Mouse (Mus musculus) heart, embryonic 14.5 days (tissue): ENCODE results near the gene Stx7. TPM values are rescaled to one million over a fixed set of nuclear protein-coding genes. Genes with fewer than 3 reads are reported as not detected.

Source experiments
- ATAC-seq: fragments of 200-750 bp; cut with Nextera tagmentation; 2 replicates; pipeline ENCODE4 v1.8.0; 2017; ENCODE audit warnings: low read depth, moderate TSS enrichment; ENCODE audit not compliant: insufficient number of reproducible peaks, insufficient read depth, low FRiP score
- H3K27ac ChIP-seq, 2 experiments: fragments of 200-500 bp in 1 of 2; fragments of 300-500 bp in 1 of 2; sonication (generic) in 1 of 2; replicated peaks in 1 of 2; 2 replicates each; pipeline ENCODE4 v1.5.1; 2012 to 2014; ENCODE audit warnings: low read depth in 2 of 2, low read length in 2 of 2, control low read depth in 1 of 2, mild to moderate bottlenecking in 1 of 2, mixed read lengths in 1 of 2; ENCODE audit not compliant: control insufficient read depth in 1 of 2, insufficient read depth in 1 of 2
- H3K27me3 ChIP-seq: fragments of 300-500 bp; sonication (generic); 2 replicates; pipeline ENCODE4 v1.6.1; 2014; ENCODE audit warnings: mild to moderate bottlenecking, low read length, control low read depth; ENCODE audit not compliant: control insufficient read depth, insufficient read depth
- H3K36me3 ChIP-seq: fragments of 300-500 bp; sonication (generic); 2 replicates; pipeline ENCODE4 v1.6.1; 2014; ENCODE audit warnings: mild to moderate bottlenecking, control low read depth, low read length, mixed read lengths; ENCODE audit not compliant: control insufficient read depth, insufficient read depth
- H3K4me1 ChIP-seq, 2 experiments: fragments of 200-500 bp in 1 of 2; fragments of 300-500 bp in 1 of 2; sonication (generic) in 1 of 2; 2 replicates each; pipeline ENCODE4 v1.6.1; 2012 to 2014; ENCODE audit warnings: low read length in 2 of 2, control low read depth in 1 of 2, mixed read lengths in 1 of 2; ENCODE audit not compliant: control insufficient read depth in 2 of 2, insufficient read depth in 2 of 2
- H3K4me2 ChIP-seq: fragments of 300-500 bp; sonication (generic); 2 replicates; pipeline ENCODE4 v1.6.1; 2014; ENCODE audit warnings: mild to moderate bottlenecking, low read length
- H3K4me3 ChIP-seq, 2 experiments: fragments of 200-500 bp in 1 of 2; fragments of 300-500 bp in 1 of 2; sonication (generic) in 1 of 2; 2 replicates each; pipeline ENCODE4 v1.5.1; 2012 to 2014; ENCODE audit warnings: low read length in 2 of 2, mild to moderate bottlenecking in 2 of 2, control low read depth in 1 of 2, low read depth in 1 of 2, moderate library complexity in 1 of 2; ENCODE audit not compliant: control insufficient read depth in 1 of 2, insufficient read depth in 1 of 2
- H3K9ac ChIP-seq: fragments of 300-500 bp; sonication (generic); 2 replicates; pipeline ENCODE4 v1.6.1; 2014; ENCODE audit warnings: mild to moderate bottlenecking, low read length
- H3K9me3 ChIP-seq: fragments of 300-500 bp; sonication (generic); 2 replicates; pipeline ENCODE4 v1.6.1; 2016; ENCODE audit warnings: low read length, control low read depth; ENCODE audit not compliant: control insufficient read depth
- WGBS: fragments of 180-500 bp; shearing (Covaris S2); extraction: QIAGEN DNeasy Blood & Tissue Kit; methylation state at CpG from one replicate; pipeline ENCODE4 v1.1.7; 2014; 5-methylcytosine and 5-hydroxymethylcytosine counted together
- polyA plus RNA-seq: library from polyadenylated mRNA; unstranded; fragments of >200 nt; fragmentation: Nextera tagmentation; extraction: Ambion mirVana; gene quantifications from 2 replicates; pipeline ENCODE4 v1.2.1, GENCODE M21; 2014

Gene Stx7
- polyA plus RNA-seq, 1 experiment from 2014 or later, result 91.7 TPM

GRCm38 (mm10) chr10:24168854-24169253 lies 19.8 kb downstream of the Stx7 start:
- Histone ChIP-seq H3K9me3 (no peaks in the 10 kb centered on the region), H3K27ac (no peak overlapping the region), H3K36me3 (no peaks in the 10 kb centered on the region), H3K9ac (no peak overlapping the region), H3K4me3 (no peak overlapping the region), H3K4me1 (peaks cover 15 to 33% of the 10 kb centered on the region in 2 experiments), H3K4me2 (no peak overlapping the region), H3K27me3 (no peaks in the 10 kb centered on the region)
- ATAC-seq, result no peak
- WGBS, result 82% methylated on average over 1 of the region's 1 CpGs

GRCm38 (mm10) chr10:24171906-24172459 lies 22.9 kb downstream of the Stx7 start:
- no peak overlapping the region for H3K4me2 ChIP-seq
- ATAC-seq, result no peak
- H3K27ac ChIP-seq, result no peak overlapping the region
- WGBS, result 85% methylated on average over 4 of the region's 4 CpGs
- H3K9ac ChIP-seq, result no peak overlapping the region
- H3K36me3 ChIP-seq, result no peaks in the 10 kb centered on the region
- no peaks in the 10 kb centered on the region for H3K9me3 ChIP-seq
- peaks cover 6 to 21% of the 10 kb centered on the region in 2 experiments for H3K4me1 ChIP-seq
- H3K27me3 ChIP-seq, result no peaks in the 10 kb centered on the region
- H3K4me3 ChIP-seq, result no peak overlapping the region

DNA sequence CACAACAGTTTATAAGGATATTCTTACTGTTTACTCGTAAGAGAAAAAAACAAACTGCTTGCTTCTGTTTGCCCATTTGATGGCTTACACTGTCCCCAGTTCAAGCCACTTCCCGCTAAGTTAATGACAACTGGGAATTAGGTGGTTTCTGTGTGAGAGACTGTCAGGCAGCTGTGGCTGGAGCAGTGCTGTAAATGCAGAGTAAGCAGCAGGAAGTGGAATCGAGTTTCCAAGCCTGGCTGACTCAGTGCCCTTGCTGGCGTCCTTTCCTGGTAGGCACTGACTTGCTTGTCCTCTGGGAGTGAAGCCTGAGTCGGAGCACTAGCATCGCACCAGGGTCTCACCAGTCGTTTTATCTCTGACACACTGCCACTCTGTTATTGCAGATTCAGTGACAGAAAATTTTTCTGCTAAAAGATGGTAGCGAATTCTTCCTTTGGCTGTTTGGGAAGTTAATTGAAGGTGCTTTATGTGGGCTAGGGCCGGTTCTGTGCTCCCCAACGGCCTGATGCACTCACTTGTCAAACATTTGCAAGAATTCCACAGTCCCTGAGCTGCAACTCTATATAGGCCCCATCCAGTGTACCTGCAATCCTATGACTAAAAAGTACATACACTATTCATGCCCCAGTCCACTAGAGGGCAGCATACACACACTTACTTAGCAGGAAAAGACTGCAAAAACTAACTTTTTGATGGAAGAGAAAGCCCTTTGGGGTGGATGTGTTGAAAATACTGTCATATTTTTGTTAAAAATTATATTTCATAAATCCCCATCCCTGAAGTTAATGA lies 24.3 kb downstream of the Stx7 start:
- no peak for ATAC-seq
- Histone ChIP-seq H3K4me2 (no peak overlapping the region), H3K27me3 (no peaks in the 10 kb centered on the region), H3K9ac (no peak overlapping the region), H3K9me3 (no peaks in the 10 kb centered on the region), H3K4me3 (no peak overlapping the region), H3K27ac (no peak overlapping the region), H3K4me1 (peaks cover under 1 to 15% of the 10 kb centered on the region in 2 experiments; a peak in 3 of 4 replicates), H3K36me3 (peaks cover 4% of the 10 kb centered on the region; the same call in 1 of the 2 replicates)
- WGBS, result 34% methylated on average over 10 of the region's 10 CpGs

DNA sequence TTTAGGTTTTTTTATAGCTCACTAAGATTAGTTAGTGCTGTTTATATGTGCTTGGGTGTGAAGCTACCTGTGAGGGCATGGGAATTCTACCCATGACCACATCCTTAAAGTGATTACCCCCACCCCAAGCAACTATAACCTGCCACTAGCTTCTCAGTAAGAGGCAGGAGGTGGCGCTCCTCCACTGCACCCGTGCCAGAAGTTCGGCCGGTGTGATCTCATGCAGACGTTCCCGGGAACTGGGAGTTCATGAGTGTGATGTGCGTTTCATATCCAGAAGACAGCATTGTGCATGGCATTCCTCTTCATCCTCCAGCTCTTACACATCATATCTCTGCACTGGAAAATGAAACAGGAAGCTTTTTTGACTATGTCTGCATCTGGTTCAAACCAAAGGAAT lies 41.3 kb downstream of the Stx7 start:
- Histone ChIP-seq H3K36me3 (peaks cover 30% of the 10 kb centered on the region), H3K27me3 (no peaks in the 10 kb centered on the region), H3K4me1 (no peaks in the 10 kb centered on the region), H3K4me2 (no peak overlapping the region), H3K4me3 (no peak overlapping the region), H3K27ac (no peak overlapping the region), H3K9me3 (no peaks in the 10 kb centered on the region), H3K9ac (no peak overlapping the region)
- 57% methylated on average over 7 of the region's 7 CpGs for WGBS
- no peak for ATAC-seq

GRCm38 (mm10) chr10:24191977-24192376 lies 42.9 kb downstream of the Stx7 start:
- 62% methylated on average over 1 of the region's 1 CpGs for WGBS
- no peaks in the 10 kb centered on the region for H3K9me3 ChIP-seq
- no peak overlapping the region for H3K9ac ChIP-seq
- ATAC-seq, result no peak
- no peak overlapping the region for H3K4me2 ChIP-seq
- no peaks in the 10 kb centered on the region for H3K4me1 ChIP-seq
- H3K4me3 ChIP-seq, result no peak overlapping the region
- H3K27ac ChIP-seq, result no peak overlapping the region
- H3K36me3 ChIP-seq, result peaks cover 14% of the 10 kb centered on the region
- H3K27me3 ChIP-seq, result no peaks in the 10 kb centered on the region

DNA sequence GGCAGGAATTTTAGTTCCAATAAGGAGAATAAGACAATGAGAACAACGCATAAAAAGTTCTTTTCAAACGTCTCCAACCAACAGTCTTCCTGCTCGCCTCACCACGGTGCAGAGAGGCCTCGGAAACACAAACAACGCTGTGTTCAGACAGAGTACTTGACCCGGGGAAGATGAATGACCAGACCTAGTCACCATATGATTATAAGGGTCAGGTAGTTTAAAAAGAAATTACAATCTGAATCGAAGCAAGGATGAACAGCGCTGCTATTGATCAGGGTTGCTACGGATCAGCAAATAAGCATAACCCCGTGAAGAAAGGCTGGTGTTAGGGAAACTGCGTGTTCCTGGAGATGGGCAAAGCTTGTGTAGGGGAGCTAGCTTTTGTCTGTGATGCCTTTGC lies 50.2 kb downstream of the Stx7 start:
- 83% methylated on average over 12 of the region's 12 CpGs for WGBS
- ATAC-seq, result no peak
- Histone ChIP-seq H3K27ac (no peak overlapping the region), H3K4me3 (no peak overlapping the region), H3K27me3 (no peaks in the 10 kb centered on the region), H3K4me2 (no peak overlapping the region), H3K4me1 (no peaks in the 10 kb centered on the region), H3K36me3 (no peaks in the 10 kb centered on the region), H3K9me3 (no peaks in the 10 kb centered on the region), H3K9ac (no peak overlapping the region)

DNA sequence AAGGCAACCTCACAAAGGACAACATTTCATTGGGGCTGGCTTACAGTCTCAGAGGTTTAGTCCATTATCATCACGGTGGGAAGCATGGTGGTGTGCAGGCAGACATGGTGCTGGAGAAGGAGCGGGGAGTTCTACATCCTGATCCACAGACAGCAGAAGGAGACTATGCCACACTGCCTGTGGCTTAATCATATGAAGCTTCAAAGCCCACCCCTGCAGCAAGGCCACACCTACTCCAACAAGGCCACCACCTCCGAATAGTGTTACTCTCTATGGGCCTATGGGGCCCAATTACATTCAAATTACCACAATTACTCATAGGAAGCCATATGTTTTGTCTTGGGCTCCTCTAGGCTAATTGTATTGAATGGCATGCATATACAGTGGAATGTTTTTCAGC lies 51.0 kb downstream of the Stx7 start:
- no peak overlapping the region for H3K9ac ChIP-seq
- WGBS, result 85% methylated on average over 3 of the region's 3 CpGs
- H3K4me1 ChIP-seq, result no peaks in the 10 kb centered on the region
- no peaks in the 10 kb centered on the region for H3K27me3 ChIP-seq
- H3K4me2 ChIP-seq, result no peak overlapping the region
- ATAC-seq, result no peak
- H3K27ac ChIP-seq, result no peak overlapping the region
- no peak overlapping the region for H3K4me3 ChIP-seq
- H3K9me3 ChIP-seq, result no peaks in the 10 kb centered on the region
- no peaks in the 10 kb centered on the region for H3K36me3 ChIP-seq
